ENCODE assay signal across 29 mouse cellular contexts in the genomic region with DNA sequence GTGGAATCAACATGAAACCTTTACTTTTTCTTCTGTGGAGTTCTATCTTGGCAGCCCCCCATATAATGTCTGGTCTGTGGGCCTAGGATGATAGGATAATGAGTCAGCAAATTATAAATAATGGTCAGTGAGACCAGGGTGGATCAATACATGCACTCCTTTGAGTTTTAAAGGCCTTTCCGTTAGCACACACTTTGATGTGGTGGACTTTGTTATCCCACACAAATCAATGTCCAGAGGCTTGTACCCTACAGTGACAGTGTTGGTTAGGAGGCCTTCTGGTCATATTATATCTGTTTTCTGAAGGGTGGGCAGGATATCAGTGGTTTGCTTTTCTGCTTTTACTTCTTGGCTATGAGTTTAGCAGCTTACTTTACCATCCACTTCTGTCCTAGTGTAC.
"Had no signal": no experiment of that assay in that cellular context is flagged by ENCODE, and none has a peak within 500 bp of the region (broad histone marks: within the 10 kb centered on the region; RNA-seq: fewer than 3 reads in every experiment).

No protein-coding gene starts in this region.

- ATAC-seq: lung, postnatal 0 days; midbrain, embryonic 13.5 days; midbrain, embryonic 15.5 days; midbrain, embryonic 16.5 days had no signal

- H3K36me3 ChIP-seq: limb, embryonic 10.5 days; limb, embryonic 12.5 days; limb, embryonic 13.5 days; limb, embryonic 15.5 days; liver, embryonic 13.5 days; liver, embryonic 15.5 days; lung, embryonic 15.5 days; midbrain, embryonic 10.5 days; midbrain, embryonic 12.5 days; midbrain, embryonic 13.5 days; midbrain, embryonic 15.5 days had no signal

- DNase-seq: layer of hippocampus, postnatal 36 days; left cerebral cortex, postnatal 4 days; liver, embryonic 13.5 days; lung, adult 18-20 months; lung, adult 2 months; lung, embryonic 14.5 days; lung, postnatal 10 days; lung, postnatal 14 days; lung, postnatal 36 days; lung, postnatal 4 days; midbrain, embryonic 14.5 days had no signal

- H3K9me3 ChIP-seq: limb, embryonic 10.5 days; limb, embryonic 12.5 days; limb, embryonic 13.5 days; limb, embryonic 15.5 days; liver, embryonic 13.5 days; liver, embryonic 15.5 days; lung, embryonic 15.5 days; megakaryocyte, embryonic 14.5 days; midbrain, embryonic 10.5 days; midbrain, embryonic 12.5 days; midbrain, embryonic 13.5 days; midbrain, embryonic 15.5 days had no signal

- H3K4me1 ChIP-seq: limb, embryonic 10.5 days; limb, embryonic 12.5 days; limb, embryonic 13.5 days; limb, embryonic 15.5 days; liver, embryonic 13.5 days; liver, embryonic 15.5 days; lung, embryonic 15.5 days; megakaryocyte, embryonic 14.5 days; midbrain, embryonic 12.5 days; midbrain, embryonic 15.5 days had no signal

- H3K27ac ChIP-seq: left cerebral cortex, adult 2 months; limb, embryonic 10.5 days; limb, embryonic 12.5 days; limb, embryonic 13.5 days; limb, embryonic 15.5 days; liver, embryonic 13.5 days; liver, embryonic 14.5 days; liver, embryonic 15.5 days; lung, embryonic 15.5 days; macrophage; midbrain, embryonic 10.5 days; midbrain, embryonic 12.5 days; midbrain, embryonic 13.5 days; midbrain, embryonic 15.5 days had no signal

- H3K9ac ChIP-seq: limb, embryonic 12.5 days; limb, embryonic 13.5 days; limb, embryonic 15.5 days; liver, embryonic 13.5 days; liver, embryonic 14.5 days; liver, embryonic 15.5 days; lung, embryonic 14.5 days; lung, embryonic 15.5 days; midbrain, embryonic 12.5 days; midbrain, embryonic 13.5 days; midbrain, embryonic 15.5 days had no signal

- H3K4me3 ChIP-seq: left cerebral cortex, adult 2 months; limb, embryonic 10.5 days; limb, embryonic 12.5 days; limb, embryonic 13.5 days; limb, embryonic 15.5 days; liver, embryonic 13.5 days; liver, embryonic 15.5 days; lung, embryonic 15.5 days; megakaryocyte, embryonic 14.5 days; midbrain, embryonic 10.5 days; midbrain, embryonic 12.5 days; midbrain, embryonic 13.5 days; midbrain, embryonic 15.5 days; myocyte had no signal

- H3K4me2 ChIP-seq: limb, embryonic 12.5 days; limb, embryonic 13.5 days; limb, embryonic 15.5 days; liver, embryonic 13.5 days; liver, embryonic 15.5 days; lung, embryonic 14.5 days; lung, embryonic 15.5 days; midbrain, embryonic 11.5 days; midbrain, embryonic 12.5 days; midbrain, embryonic 13.5 days; midbrain, embryonic 15.5 days had no signal

- H3K27me3 ChIP-seq: limb, embryonic 12.5 days; limb, embryonic 13.5 days; limb, embryonic 15.5 days; liver, embryonic 13.5 days; liver, embryonic 15.5 days; lung, embryonic 15.5 days; megakaryocyte, embryonic 14.5 days; midbrain, embryonic 12.5 days; midbrain, embryonic 13.5 days; midbrain, embryonic 15.5 days had no signal
